Comparison of ENCODE assay signal across 26 mouse cellular contexts in the genomic region with DNA sequence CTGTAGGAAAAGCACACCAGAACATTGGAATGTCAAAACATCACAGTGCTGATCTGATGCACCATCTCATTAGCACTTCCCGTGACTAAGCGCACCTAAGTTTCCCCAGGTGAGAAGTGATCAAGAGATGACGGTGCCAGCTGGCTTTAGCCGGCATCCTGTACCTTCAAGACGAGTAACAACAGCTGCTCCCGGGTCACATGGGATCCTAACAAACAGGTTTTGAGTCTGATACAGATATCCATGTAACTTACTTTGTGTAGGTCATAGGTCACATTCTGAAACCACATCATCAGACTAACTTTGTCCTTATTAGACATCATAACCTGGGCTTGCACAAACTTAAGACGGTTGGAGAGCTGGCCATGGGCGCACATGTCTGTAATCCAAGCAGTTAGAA.
"Had no signal": no experiment of that assay in that cellular context is flagged by ENCODE, and none has a peak within 500 bp of the region (broad histone marks: within the 10 kb centered on the region; RNA-seq: fewer than 3 reads in every experiment).

No protein-coding gene starts in this region.

- H3K9ac ChIP-seq: heart, embryonic 13.5 days; heart, embryonic 15.5 days; hindbrain, embryonic 13.5 days; hindbrain, embryonic 15.5 days; kidney, embryonic 15.5 days; limb, embryonic 12.5 days; liver, embryonic 13.5 days had no signal

- ATAC-seq: intestine, embryonic 16.5 days had no signal

- H3K4me2 ChIP-seq: heart, embryonic 11.5 days; heart, embryonic 13.5 days; heart, embryonic 15.5 days; hindbrain, embryonic 13.5 days; hindbrain, embryonic 15.5 days; kidney, embryonic 15.5 days; limb, embryonic 12.5 days; liver, embryonic 11.5 days; liver, embryonic 13.5 days had no signal

- H3K36me3 ChIP-seq: heart, embryonic 13.5 days; heart, embryonic 15.5 days; hindbrain, embryonic 13.5 days; hindbrain, embryonic 15.5 days; kidney, embryonic 15.5 days; limb, embryonic 10.5 days; limb, embryonic 12.5 days; liver, embryonic 13.5 days had no signal

- H3K4me3 ChIP-seq: gastrocnemius, adult 2 months; heart, adult 2 months; heart, embryonic 13.5 days; heart, embryonic 15.5 days; hindbrain, embryonic 13.5 days; hindbrain, embryonic 15.5 days; kidney, embryonic 15.5 days; layer of hippocampus, adult 2 months; left cerebral cortex, adult 2 months; limb, embryonic 10.5 days; limb, embryonic 12.5 days; liver, embryonic 13.5 days had no signal

- H3K27me3 ChIP-seq: heart, embryonic 13.5 days; heart, embryonic 15.5 days; hindbrain, embryonic 13.5 days; hindbrain, embryonic 15.5 days; kidney, embryonic 15.5 days; limb, embryonic 12.5 days; liver, embryonic 13.5 days had no signal

- H3K27ac ChIP-seq: heart, adult 2 months; heart, embryonic 13.5 days; heart, embryonic 15.5 days; hindbrain, embryonic 13.5 days; hindbrain, embryonic 15.5 days; hindbrain, postnatal 0 days; kidney, embryonic 15.5 days; layer of hippocampus, adult 2 months; left cerebral cortex, adult 2 months; limb, embryonic 10.5 days; limb, embryonic 12.5 days; liver, embryonic 13.5 days had no signal

- DNase-seq: gastrocnemius, adult 2 months; gastrocnemius, postnatal 10 days; gastrocnemius, postnatal 25 days; heart, adult 2 months; heart, postnatal 14 days; heart, postnatal 36 days; kidney, adult 11 months; kidney, adult 2 months; kidney, adult 9 months; kidney, postnatal 10 days; kidney, postnatal 25 days; kidney, postnatal 4 days; liver, embryonic 13.5 days had no signal

- H3K9me3 ChIP-seq: heart, embryonic 13.5 days; heart, embryonic 15.5 days; hindbrain, embryonic 13.5 days; hindbrain, embryonic 15.5 days; kidney, embryonic 15.5 days; limb, embryonic 10.5 days; limb, embryonic 12.5 days; liver, embryonic 13.5 days had no signal

- H3K4me1 ChIP-seq: heart, embryonic 13.5 days; heart, embryonic 15.5 days; kidney, embryonic 15.5 days; liver, embryonic 13.5 days had no signal
